Mouse (Mus musculus) embryonic facial prominence, embryonic 14.5 days (tissue): Measurements from ENCODE around the gene Slc39a7. TPM values are rescaled to one million over a fixed set of nuclear protein-coding genes. Genes with fewer than 3 reads are reported as not detected.

ENCODE experiments used
- ATAC-seq: fragments of 200-750 bp; cut with Nextera tagmentation; 2 replicates; pipeline ENCODE4 v1.8.0; 2017; ENCODE audit warnings: low read depth, moderate number of reproducible peaks, moderate TSS enrichment
- DNase-seq: peaks from one replicate; pipeline ENCODE4 v3.0.0-alpha.2; 2015; ENCODE audit warnings: low spot score
- H3K27ac ChIP-seq: fragments of 300-500 bp; sonication (generic); replicated peaks from 2 replicates; pipeline ENCODE4 v1.5.1; 2014; ENCODE audit warnings: low read depth, mild to moderate bottlenecking, low read length, moderate library complexity
- H3K27me3 ChIP-seq: fragments of 300-500 bp; sonication (generic); replicated peaks from 2 replicates; pipeline ENCODE4 v1.6.1; 2014; ENCODE audit warnings: low read length; ENCODE audit not compliant: control insufficient read depth, insufficient read depth
- H3K36me3 ChIP-seq: fragments of 300-500 bp; sonication (generic); 2 replicates; pipeline ENCODE4 v1.6.1; 2014; ENCODE audit warnings: low read length, mixed read lengths; ENCODE audit not compliant: control insufficient read depth, insufficient read depth
- H3K4me1 ChIP-seq: fragments of 300-500 bp; sonication (generic); 2 replicates; pipeline ENCODE4 v1.6.1; 2014; ENCODE audit warnings: antibody characterized with exemption, low read length; ENCODE audit not compliant: control insufficient read depth, insufficient read depth
- H3K4me2 ChIP-seq: fragments of 300-500 bp; sonication (generic); 2 replicates; pipeline ENCODE4 v1.6.1; 2014; ENCODE audit warnings: low read depth, mild to moderate bottlenecking, low read length, moderate library complexity, mixed read lengths
- H3K4me3 ChIP-seq: fragments of 300-500 bp; sonication (generic); 2 replicates; pipeline ENCODE4 v1.5.1; 2014; ENCODE audit warnings: low read depth, mild to moderate bottlenecking, low read length
- H3K9ac ChIP-seq: fragments of 300-500 bp; sonication (generic); 2 replicates; pipeline ENCODE4 v1.6.1; 2014; ENCODE audit warnings: low read depth, mild to moderate bottlenecking, low read length, moderate library complexity, mixed read lengths
- H3K9me3 ChIP-seq: fragments of 300-500 bp; sonication (generic); 2 replicates; pipeline ENCODE4 v1.6.1; 2016; ENCODE audit warnings: low read length; ENCODE audit not compliant: control insufficient read depth
- WGBS: fragments of 180-500 bp; shearing (Covaris S2); extraction: QIAGEN DNeasy Blood & Tissue Kit; methylation state at CpG from one replicate; pipeline ENCODE4 v1.1.7; 2014; 5-methylcytosine and 5-hydroxymethylcytosine counted together
- polyA plus RNA-seq: library from polyadenylated mRNA; unstranded; fragments of >200 nt; fragmentation: Nextera tagmentation; extraction: Ambion mirVana; gene quantifications from 2 replicates; pipeline ENCODE4 v1.2.1, GENCODE M21; 2014

Slc39a7 gene
- polyA plus RNA-seq, 1 experiment from 2014 or later = 118 TPM

DNA sequence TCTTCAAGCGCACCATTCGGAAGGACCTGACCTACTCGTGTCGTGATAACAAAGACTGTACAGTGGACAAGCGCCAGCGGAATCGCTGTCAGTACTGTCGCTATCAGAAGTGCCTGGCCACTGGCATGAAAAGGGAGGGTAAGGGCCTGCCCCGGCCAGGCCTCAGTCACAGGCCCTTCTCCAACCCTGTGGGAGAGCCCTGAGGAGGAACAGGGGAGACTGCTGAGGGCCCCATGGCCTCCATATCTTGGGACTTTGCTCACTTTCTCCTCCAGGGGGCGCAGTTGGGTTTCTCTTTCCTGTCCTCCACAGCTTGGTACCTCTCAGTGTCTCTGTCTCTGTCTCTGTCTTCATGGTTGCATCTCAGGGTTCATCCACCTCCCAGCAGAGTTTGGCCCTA is 2.6 kb upstream of the Slc39a7 start:
- Histone ChIP-seq H3K36me3 (peaks cover 61% of the 10 kb centered on the region), H3K9me3 (no peaks in the 10 kb centered on the region), H3K4me1 (peaks cover 30% of the 10 kb centered on the region), H3K4me2 (no peak overlapping the region), H3K27ac (no peak overlapping the region), H3K27me3 (0 out of 2 replicates have a peak, but pooled peaks cover under 1% of the 10 kb centered on the region), H3K4me3 (no peak overlapping the region; the same call in 1 of the 2 replicates), H3K9ac (no peak overlapping the region)
- no peak for ATAC-seq
- DNase-seq = no peak
- 69% methylated on average over 10 of the region's 10 CpGs for WGBS

DNA sequence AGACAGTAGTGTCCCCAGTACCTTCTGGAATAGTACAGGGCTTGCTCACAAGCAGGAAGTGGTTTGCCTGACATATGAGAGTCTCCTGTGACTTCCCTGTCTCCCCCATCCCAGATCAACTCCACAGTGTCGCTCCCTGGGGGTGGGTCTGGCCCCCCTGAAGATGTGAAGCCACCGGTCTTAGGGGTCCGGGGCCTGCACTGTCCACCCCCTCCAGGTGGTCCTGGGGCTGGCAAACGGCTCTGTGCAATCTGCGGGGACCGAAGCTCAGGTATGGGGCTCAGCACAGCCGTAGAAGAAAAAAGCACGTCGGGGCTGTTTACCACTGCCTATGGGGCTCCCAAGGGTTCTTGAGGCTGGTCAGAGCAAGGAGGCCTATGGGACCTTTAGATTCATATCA is 2.0 kb upstream of the Slc39a7 start:
- H3K4me2 ChIP-seq = peak overlapping the region; percentile 98
- H3K9ac ChIP-seq = no peak overlapping the region
- H3K27ac ChIP-seq = no peak overlapping the region
- WGBS = 86% methylated on average over 9 of the region's 9 CpGs
- ATAC-seq (no peak), DNase-seq (no peak)
- no peaks in the 10 kb centered on the region for H3K9me3 ChIP-seq
- H3K4me3 ChIP-seq = no peak overlapping the region; the same call in 1 of the 2 replicates
- H3K36me3 ChIP-seq = peaks cover 67% of the 10 kb centered on the region
- peaks cover 25% of the 10 kb centered on the region for H3K4me1 ChIP-seq
- no peaks in the 10 kb centered on the region for H3K27me3 ChIP-seq

DNA sequence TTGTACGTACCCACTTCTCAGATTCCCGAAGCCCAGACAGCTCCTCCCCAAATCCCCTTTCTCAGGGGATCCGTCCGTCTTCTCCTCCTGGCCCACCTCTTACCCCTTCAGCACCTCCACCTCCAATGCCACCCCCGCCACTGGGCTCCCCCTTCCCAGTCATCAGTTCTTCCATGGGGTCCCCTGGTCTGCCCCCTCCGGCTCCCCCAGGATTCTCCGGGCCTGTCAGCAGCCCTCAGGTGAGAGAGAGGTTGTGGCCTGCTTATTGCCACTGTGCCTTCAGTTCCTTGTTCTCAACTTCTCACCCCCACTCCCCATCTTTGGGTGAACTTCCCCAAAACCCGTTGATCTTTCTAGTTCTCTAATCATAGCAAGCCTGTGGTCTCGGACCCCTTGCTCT is 1.3 kb upstream of the Slc39a7 start:
- Histone ChIP-seq H3K36me3 (peaks cover 65% of the 10 kb centered on the region), H3K9ac (peak overlapping the region; percentile 95), H3K4me2 (peak overlapping the region; percentile 98), H3K4me1 (peaks cover 25% of the 10 kb centered on the region), H3K27me3 (no peaks in the 10 kb centered on the region), H3K27ac (no peak overlapping the region), H3K9me3 (no peaks in the 10 kb centered on the region), H3K4me3 (peak overlapping the region; percentile 88)
- ATAC-seq (no peak), DNase-seq (no peak)
- 56% methylated on average over 9 of the region's 9 CpGs for WGBS

DNA sequence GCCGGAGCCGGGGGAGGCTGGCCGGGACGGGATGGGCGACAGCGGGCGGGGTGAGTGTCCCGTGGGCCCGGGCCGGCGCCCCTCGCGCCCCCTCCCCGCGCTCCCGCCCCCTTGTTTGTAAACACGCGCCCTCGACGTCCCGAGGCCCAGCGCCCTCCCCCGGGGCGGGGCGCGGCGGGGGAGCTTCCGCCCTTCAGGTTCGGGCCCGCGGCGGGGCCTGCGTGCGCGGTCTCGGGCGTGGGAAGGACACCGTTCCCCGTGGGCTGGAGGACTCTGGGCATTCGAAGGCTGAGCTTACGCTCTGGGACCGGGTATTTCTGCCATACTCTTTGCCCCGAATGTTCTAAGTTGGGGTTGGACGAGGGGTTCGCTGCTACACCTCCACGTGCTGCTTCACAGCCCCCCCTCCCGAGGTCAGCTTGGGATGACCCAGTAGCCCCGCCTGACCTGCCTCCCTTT is 721 bp upstream of the Slc39a7 start:
- Histone ChIP-seq H3K4me3 (peak overlapping the region; percentile 88), H3K36me3 (peaks cover 59% of the 10 kb centered on the region), H3K27me3 (no peaks in the 10 kb centered on the region), H3K4me2 (peak overlapping the region; percentile 98), H3K27ac (peak overlapping the region; percentile 95), H3K4me1 (peaks cover 25% of the 10 kb centered on the region), H3K9me3 (no peaks in the 10 kb centered on the region), H3K9ac (peak overlapping the region; percentile 95)
- WGBS = 0% methylated on average over 10 of the region's 48 CpGs
- DNase-seq = peak; percentile 81
- ATAC-seq = 0 out of 2 replicates have a peak, but pooled peaks have one; percentile 1

DNA sequence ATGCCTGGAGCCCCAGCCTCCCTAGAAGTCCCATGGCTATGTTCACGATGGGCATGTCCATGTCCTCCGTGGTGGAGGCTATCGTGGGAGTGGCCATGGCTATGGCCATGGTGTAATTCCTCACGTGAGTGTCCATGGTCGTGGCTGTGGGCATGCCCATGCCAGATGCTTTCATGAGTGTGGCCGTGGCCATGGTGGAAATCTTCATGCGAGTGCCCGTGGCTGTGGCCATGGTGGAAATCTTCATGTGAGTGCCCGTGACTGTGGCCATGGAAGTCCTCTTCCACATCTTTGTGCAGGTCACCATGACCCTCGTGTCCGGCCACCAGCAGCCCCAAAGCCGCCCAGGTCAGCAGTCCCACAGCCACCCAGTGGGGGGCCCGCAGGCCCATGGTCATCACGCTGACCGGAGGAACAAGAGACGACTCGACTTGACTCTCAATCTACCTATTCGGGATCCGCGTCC is 588 bp downstream of the Slc39a7 start:
- peak overlapping the region; percentile 98 for H3K4me2 ChIP-seq
- WGBS = 3% methylated on average over 15 of the region's 20 CpGs
- H3K9me3 ChIP-seq = no peaks in the 10 kb centered on the region
- DNase-seq (no peak), ATAC-seq (no peak)
- H3K36me3 ChIP-seq = peaks cover 46% of the 10 kb centered on the region
- H3K9ac ChIP-seq = peak overlapping the region; percentile 95
- H3K27ac ChIP-seq = peak overlapping the region; percentile 95
- H3K27me3 ChIP-seq = no peaks in the 10 kb centered on the region
- peaks cover 38% of the 10 kb centered on the region for H3K4me1 ChIP-seq
- H3K4me3 ChIP-seq = peak overlapping the region; percentile 88

DNA sequence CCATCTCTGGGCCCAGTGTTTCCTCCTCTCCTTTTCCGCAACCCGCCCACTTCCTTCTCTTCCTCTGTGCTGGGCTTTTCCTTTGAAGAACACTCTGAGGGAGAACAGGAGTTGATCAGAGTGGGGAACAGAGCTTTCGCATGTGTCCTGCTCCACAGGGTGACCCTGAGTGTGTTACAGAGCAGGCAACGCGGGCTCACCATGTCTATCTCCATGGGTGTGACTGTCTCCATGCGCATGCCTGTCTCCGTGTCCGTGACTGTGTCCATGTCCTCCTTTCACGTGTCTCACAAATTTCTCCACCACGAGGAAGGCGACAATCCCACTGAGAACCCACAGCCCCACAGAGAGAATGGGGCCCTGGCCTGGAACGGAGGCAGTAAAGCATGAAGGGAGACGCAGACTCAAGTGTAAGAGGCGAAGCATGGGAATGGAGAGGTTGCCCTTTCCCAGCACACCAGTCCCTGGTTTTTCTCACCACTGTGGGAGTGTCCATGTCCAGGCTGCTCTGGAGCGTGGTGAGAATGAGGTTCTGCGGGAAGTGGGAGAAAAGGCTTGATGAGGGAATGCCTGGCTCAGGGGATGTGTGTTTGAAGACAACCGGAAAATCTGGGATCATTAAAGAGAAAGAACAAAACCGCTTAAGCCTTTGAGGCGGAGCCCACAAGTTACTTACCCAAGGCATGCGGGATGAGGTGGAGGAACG is 1.4 kb downstream of the Slc39a7 start:
- H3K9me3 ChIP-seq = no peaks in the 10 kb centered on the region
- 74% methylated on average over 21 of the region's 21 CpGs for WGBS
- H3K27ac ChIP-seq = no peak overlapping the region
- H3K4me2 ChIP-seq = peak overlapping the region; percentile 98
- peak overlapping the region; percentile 95 for H3K9ac ChIP-seq
- H3K27me3 ChIP-seq = no peaks in the 10 kb centered on the region
- ATAC-seq (no peak), DNase-seq (no peak)
- H3K4me1 ChIP-seq = peaks cover 45% of the 10 kb centered on the region
- peaks cover 40% of the 10 kb centered on the region for H3K36me3 ChIP-seq
- peak overlapping the region; percentile 88 for H3K4me3 ChIP-seq

DNA sequence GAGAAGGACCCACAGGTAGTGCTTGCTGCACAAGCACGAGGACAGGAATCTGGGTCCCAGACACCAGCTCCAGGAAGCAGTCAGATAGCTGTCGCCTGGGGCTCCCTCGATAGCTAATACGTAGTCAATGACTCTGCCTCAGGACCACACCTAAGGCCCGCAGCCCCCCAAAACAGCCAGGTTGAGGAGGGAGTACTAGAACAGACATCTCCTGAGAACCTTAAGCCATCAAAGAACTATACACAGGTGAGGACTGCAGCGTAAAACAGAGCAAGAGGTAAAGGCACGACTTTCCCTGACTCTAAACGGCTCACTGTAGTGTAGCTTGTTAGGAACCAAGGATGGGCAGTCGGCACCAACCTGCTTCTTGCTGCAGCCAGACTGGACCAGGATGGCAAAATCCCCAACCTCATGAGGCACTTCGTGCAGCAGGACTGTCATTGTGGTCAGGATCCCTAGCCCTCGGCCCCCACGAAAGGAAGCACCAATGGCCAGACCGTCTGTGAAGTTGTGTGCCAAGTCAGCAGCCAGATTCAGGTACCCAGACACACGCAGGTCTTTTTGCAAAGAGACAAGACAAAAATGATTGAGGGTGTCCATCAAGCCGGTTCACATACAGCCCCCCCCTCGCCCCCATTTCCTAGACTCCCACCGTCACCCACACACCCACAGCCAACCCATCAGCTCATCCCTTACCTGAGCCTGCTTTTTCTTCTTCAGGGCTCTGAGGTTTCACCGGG is 2.2 kb downstream of the Slc39a7 start:
- Histone ChIP-seq H3K4me3 (peak overlapping the region; percentile 88), H3K27ac (no peak overlapping the region), H3K4me2 (peak overlapping the region; percentile 98), H3K27me3 (no peaks in the 10 kb centered on the region), H3K9ac (peak overlapping the region; percentile 95), H3K36me3 (peaks cover 33% of the 10 kb centered on the region), H3K4me1 (peaks cover 45% of the 10 kb centered on the region), H3K9me3 (no peaks in the 10 kb centered on the region)
- ATAC-seq (no peak), DNase-seq (no peak)
- 90% methylated on average over 18 of the region's 18 CpGs for WGBS

DNA sequence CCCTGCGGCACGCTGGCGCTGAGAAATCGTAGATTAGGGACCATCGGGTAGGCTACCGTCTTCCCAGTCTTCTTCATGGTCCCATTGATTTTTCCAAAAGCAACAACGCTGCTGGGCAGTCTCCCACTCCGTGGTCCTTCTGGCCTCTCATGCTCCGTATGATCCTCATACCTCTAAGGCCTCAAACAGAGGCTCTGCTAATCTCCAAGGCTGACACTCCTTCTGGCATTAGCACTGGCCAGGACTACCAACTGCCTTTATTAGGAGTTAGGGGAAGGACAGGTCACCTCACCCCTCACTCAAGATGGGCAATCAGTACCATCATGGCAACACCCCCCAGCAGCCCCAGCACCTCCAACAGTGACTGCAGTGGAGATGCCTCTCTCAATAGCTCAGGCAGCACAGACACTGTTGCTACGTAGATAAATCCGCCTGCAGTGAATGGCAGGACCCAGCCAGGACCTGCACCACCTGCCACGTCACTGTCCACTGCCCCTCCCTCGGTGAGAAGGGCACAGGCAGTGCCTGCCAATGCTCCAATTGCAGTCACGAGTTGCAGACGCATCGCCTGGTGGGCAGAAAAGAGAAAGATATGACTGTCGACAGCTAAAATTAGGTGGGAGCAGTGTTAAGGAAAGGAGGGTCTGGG is 2.9 kb downstream of the Slc39a7 start:
- DNase-seq = no peak
- Histone ChIP-seq H3K27me3 (no peaks in the 10 kb centered on the region), H3K36me3 (peaks cover 27% of the 10 kb centered on the region), H3K4me1 (peaks cover 50% of the 10 kb centered on the region), H3K9ac (no peak overlapping the region), H3K9me3 (no peaks in the 10 kb centered on the region), H3K4me2 (peak overlapping the region; percentile 97), H3K4me3 (peak overlapping the region; percentile 62; the same call in 1 of the 2 replicates), H3K27ac (peak overlapping the region; percentile 69; the same call in 1 of the 2 replicates)
- no peak for ATAC-seq
- 76% methylated on average over 17 of the region's 17 CpGs for WGBS
